Mouse (Mus musculus) left cerebral cortex, adult 9 months (tissue): ENCODE results near the gene Efcab5.
"Not testable (repeated sequence)": the region's sequence is repeated elsewhere in the genome, so short reads cannot be mapped to it uniquely, and the experiment has no call there.

Source experiments
- DNase-seq, 2 experiments: peaks; one replicate each; pipeline ENCODE4 v3.0.0; 2022; ENCODE audit warnings: low spot score in 2 of 2

Efcab5 gene

DNA sequence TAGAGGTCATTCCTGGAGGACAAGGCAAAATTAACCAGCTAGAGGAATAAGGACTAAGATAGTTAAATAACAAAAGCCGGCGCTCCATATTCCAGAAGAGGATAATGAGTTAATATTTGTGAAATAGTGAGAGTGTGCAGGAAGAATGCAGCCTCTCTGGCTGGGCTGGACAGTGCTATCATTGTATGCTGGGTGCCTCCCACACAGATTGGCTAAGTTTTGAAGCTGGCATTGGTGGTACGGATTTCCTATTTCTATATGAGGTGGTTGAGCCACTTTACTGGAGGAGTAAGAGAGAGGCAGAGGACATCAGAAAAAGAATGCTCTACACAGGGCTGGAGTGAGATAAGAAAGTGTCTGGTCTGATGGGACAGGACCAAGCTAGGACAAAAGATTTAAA lies 9.0 kb downstream of the Efcab5 start:
- peak in 1 of 2 experiments; percentile 8 for DNase-seq

DNA sequence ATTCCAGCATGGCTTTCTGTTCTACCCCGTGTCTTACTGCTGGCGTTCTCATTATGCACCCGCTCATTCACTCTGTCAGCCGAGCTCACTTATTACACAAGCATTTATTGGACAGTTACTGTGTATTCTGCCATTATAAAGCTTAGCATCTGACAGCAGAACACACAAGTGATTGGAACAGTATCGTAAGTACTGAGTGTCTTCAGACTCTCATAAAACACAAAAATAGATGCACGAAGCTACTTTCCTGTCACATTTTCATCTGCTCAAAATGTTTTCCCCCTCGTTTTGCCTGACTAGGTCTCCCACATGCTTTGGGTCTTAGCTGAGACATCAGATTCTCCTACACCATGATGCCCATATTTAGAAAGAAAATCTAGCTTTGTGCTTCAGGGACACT lies 14.2 kb downstream of the Efcab5 start:
- peak in 1 of 2 experiments; percentile 25 for DNase-seq

DNA sequence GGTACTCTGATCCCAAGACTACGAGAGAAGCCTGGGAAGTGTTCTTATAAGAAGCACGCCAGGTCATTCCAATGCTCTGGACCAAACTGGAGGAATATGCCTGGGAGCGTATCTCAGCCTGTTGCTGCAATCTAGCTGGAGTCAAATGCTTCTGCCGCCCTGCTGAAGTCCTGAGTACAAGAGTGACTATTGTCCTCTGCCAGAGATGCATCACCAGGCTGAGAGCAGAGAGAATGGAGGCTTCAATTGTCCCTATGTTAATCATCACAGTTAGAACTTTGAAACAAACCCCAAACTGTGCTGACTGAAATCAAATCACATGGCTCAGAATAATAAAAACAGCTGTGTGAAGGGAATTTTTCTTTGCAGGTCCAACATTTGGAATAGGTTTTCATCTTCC lies 15.0 kb downstream of the Efcab5 start:
- DNase-seq: peak in 1 of 2 experiments; percentile 24

DNA sequence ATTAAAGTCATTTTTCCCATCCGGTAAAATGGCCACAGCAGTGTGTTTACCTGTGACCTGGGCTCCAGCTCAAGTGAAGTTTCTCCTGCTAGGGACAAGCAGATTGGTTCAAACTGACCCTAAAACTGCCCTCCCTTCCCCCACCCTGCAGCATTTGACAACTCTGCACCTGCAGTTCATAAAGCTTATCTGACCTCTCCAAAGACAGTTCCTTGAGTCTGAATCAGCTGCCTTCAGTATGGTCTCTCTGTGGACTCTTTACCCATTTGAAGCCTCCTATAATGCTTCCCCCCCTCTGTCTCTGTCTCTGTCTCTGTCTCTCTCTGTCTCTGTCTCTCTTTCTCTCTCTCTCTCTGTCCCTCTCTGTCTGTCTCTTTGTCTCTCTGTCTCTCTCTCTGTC lies 28.0 kb downstream of the Efcab5 start:
- no peak for DNase-seq

DNA sequence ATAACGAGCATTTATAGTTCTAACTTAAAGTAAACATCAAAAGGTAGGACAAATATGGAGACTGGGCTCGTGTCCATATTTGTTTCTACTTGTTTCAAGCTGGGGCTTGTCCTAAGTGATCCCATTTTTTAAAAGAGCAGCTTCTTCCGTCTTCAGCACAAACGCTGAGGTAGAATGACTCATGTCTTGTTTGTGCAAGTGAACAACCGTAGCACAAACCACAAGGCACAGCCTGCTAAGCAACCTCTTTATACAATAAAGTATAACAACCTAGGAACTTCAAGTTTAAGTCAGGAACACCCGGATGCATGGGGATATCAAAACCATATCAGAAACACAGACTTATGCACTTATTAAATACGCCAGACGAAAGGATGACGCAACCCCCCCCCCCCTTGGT lies 28.4 kb downstream of the Efcab5 start:
- DNase-seq: no peak

DNA sequence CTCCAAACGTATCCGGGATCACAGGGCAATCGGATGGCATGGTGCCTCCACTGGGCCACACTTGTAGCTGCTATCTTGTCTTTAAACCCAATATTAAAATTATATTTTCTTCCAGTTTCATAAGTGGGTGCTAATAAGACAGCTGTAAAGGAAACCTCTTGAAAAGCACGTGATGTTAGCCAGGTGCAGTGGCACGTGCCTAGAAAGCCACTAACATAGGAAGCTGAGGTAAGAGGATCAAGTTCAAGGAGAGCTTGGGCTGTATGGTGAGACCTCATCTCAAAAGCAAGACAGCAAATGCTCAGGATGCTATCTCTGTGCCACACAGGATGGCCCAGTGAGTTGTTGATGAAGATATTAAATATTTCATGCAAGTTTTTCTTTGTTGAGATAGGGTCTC lies 34.6 kb downstream of the Efcab5 start:
- no peak for DNase-seq

DNA sequence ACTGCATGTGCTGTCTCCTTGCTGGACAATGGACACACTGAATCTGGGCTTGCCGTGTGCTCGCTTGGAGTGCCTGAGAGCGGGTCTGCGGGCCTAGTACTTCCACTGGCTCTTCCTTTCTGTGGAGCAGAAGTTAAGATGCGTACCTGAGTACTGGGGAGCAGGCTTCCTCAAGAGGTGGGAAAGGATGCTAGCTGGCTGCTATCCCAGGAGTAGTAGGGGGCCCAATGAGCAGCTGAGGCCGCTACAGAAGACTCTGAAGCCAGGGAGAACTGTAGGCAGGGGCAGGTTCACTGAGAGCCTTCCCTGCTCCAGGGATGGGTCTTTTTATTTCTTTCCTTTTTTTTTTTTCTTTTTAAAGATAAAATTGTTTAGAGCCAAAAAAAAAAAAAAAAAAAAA lies 38.0 kb downstream of the Efcab5 start:
- DNase-seq: no peak

DNA sequence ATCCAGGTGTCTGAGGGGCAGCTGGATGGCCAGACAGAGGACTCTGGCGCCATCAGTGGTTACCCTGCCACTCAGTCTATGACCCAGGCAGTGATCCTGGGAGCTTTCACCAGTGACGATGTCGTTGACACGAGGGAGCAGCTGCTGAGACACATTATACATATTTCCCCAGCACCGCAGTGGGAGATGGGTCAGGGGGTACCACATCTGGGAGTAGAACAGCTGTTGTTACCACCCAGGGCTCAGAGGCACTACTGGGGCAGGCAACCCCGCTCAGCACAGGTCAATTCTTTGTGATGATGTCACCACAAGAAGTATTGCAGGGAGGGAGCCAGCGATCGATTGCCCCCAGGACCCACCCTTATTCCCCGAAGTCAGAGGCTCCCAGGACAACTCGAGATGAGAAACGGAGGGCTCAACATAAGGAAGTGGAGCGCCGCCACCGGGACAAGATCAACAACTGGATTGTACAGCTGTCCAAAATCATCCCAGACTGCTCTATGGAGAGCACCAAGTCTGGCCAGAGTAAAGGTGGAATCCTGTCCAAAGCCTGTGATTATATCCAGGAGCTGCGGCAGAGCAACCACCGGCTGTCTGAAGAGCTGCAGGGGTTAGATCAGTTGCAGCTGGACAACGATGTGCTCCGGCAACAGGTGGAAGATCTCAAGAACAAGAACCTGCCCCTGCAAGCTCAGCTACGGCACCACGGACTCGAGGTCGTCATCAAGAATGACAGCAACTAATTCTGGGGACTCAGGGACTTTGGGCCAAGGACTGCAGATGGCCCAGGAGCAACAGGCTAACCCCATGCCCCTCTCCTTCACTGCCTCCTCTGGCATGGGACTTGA lies 38.8 kb downstream of the Efcab5 start:
- not testable (repeated sequence) for DNase-seq

DNA sequence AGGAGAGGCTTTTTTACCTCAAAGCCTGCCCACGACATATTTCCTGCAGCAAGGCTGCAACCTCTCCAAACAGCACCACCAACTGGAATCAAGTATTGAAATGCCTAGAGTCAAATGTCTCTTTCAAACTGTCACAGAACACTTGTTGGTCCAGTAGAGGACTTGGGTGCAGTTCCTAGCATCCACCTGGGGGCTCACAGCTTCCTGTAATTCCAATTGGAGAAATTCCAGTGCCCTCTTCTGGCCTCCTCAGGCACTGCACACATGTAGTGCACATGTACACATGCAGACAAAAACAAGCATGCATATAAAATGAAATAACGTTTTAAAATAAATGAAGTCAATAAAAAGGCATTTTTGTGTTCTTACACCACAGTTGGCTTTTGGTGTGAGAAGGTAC lies 40.0 kb downstream of the Efcab5 start:
- no peak for DNase-seq

DNA sequence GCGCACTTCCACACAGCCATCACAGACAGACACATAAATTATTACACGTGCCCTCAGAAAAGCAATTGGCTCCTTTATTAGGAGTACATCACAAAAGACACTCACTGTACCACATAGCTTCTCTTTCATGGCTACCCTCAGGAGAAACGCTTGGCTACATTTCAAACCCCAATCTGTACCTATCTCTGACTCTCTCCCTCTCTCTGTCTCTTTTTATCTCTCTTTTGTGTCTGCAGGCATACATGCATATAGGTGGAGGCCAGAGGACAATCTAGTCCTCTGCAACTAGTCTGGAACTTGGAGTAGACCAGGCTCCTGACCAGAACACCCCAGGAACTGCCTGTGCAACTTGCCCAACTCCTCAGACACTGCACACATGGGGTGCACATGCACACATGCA lies 41.0 kb downstream of the Efcab5 start:
- DNase-seq: no peak

DNA sequence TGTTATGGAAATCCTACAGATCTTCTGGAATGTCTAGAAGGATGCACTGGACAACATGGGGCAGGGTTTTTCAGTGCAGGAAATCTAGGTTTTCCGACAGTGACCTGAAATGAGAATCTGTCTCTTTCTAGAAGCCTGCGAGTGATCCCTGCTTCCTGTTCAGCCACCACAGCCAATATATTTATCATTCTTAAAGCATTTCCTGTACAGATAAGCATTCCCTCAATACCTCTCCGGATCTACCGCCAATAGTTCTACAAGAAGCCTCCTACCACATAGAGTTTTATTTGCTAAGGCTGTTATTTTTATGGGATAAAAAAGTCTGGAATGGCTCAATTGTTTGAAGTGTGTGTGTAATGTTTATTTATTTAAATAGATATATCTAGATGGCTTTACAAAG lies 43.3 kb downstream of the Efcab5 start:
- DNase-seq: no peak

DNA sequence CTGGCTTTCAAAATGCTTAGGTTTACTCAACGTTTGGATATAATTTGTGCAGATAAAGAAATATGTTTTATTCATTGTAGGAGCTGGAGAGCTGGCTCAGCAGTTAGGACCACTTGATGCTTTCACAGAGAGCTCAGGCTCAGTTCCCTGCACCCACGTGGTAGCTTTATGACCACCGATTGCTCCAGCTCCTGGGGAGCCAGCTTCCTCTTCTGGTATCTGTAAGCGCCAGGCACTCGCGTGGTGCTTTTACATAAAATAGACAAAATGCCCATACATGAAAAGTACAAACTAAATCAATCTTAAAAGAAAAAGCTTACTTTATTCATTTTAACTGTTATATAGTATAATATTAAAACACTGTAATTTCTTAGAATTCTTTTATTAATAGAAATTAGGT lies 46.8 kb downstream of the Efcab5 start:
- DNase-seq: no peak

DNA sequence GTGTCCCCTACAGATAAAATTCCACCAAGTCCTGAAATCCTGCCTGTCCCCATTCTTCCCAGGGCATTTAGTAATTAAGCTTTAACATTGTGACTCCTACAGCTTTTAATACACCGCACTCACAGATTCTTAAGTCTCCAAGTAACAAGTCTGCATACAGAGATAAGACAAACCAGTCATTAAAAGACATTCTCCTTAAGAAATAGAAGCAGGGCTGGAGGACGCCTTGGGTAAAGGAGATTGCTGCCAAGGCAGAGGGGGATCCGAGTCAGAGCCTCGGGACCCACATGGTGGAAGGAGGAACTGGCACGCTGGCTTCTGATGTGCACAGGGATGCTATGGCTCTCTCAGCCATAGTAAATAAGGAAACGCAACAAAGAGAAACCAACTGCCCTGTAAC lies 48.8 kb downstream of the Efcab5 start:
- no peak for DNase-seq

DNA sequence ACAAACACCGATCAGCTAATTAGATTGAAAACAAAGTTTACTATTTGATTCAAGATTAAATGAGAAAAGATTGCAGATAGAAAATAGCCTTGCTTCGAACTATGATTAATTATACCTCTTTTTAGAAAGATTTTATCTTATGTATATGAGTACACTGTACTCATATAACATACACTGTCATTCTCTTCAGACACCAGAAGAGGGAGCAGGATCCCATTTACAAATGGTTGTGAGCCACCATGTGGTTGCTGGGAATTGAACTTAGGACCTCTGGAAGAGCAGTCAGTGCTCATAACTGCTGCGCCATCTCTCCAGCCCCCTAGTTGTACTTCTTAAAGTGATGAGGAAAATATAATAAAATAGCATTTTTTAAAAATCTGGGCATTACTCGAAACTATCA lies 55.3 kb downstream of the Efcab5 start:
- DNase-seq: no peak

DNA sequence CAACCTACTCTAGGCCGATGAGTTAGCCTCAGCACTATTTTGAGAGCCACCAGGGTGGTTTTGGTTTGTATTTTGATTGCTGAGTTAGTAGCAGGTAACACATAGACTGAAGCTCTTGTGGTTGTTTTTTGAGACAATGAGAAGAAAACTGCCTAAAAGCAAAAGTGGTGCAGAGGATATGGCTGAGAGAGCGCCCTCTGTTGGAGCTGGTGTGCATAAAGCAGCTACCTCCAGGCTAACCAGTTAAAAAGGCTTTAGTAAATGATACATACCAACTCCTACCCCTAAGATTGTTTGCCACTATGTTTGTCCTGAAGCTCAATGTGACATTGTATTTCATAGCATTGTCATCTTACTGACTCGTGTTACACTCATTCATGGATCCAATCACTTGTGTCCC lies 56.2 kb downstream of the Efcab5 start:
- DNase-seq: no peak

DNA sequence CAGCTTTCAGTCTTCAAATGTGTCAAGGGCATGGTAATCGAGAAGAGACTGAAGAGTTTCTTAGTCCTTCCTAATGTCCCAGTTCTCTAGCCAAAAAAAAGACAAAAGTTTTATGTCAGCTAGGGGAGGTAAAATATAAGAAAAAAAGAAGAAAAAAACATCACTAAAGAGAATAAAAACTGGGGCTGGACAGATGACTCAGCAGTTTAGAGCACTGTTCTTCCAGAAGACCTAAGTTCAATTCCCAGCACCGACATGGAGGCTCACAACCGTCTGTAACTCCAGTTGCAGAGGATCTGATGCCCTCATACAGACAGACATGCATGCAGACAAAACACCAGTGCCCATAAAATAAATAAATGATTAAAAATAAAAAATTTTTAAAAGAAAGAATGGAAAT lies 60.2 kb downstream of the Efcab5 start:
- no peak for DNase-seq

DNA sequence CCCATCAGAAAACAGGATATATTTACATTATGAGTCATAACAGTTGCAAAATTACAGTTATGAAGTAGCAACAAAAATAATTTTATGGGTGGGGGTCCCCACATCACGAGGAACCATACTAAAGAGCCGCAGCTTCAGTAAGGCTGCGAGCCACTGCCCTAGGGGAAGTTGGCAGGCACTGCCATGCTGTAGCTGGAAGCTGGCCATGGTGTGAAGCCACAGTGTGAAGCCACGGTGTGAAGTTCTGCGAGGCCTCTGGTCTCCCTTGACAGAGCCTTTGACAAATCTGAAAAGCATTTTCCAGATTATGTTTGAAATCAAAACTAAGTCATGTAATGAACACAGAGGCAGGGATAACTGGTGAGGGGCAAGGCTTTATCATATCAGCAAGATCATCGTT lies 77.6 kb downstream of the Efcab5 start:
- DNase-seq: no peak

DNA sequence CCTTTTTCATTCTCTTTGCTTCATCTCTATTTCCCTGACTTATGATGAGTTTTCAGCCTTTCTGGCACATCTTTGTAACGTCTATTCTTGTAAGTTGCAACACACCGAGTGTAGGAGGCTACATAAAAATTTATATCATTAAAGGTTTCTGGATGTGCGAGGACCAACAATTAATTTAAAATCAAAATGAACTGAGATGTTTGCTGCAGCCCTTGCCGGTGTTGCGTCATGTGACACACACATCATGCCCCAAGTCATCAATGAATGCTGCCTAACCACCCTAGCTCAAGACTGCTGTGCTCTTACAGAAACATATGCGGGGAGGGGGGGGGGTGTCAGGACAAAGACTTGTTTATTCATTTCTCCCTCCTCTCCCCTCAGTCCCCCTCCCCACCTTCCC lies 80.3 kb downstream of the Efcab5 start:
- no peak for DNase-seq

DNA sequence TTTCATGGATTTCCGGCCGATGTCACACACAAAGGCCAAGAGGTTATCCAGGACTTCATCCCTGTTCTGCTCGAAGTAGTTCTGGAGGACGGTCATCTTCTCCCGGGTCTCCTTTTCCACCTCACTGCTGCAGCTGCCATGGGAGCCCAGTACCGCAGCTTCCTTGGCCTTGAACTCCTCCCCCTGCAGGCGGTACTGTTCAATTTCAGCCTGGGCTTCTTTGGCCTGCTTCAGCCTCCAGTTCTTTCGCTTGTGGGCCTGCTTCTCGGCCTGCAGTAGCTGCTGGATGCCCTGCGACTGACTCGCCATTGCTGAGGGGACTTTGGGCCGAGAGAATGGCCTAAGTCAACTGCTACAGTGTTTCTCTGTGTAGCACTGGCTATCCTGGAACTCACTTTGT lies 80.9 kb downstream of the Efcab5 start:
- not testable (repeated sequence) for DNase-seq

DNA sequence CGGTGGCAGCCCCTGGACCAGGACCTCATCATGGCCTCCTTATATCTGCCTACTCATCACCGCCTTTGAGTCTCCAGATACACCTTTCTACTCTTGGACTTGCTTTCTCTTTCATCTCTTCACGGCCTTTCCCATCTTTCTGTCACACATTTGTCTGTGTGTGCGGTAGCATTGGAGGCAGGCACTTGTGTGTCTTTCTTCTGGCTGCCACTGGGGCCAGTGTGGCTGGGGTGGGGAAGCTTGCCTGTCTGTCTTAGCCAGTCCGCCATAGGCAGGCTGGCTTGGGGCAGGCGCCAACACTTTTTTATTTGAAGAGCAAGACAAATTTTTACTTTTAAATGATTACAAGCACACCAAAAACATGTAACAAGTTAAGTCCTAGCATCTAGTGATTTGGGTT lies 81.8 kb downstream of the Efcab5 start:
- DNase-seq: no peak

DNA sequence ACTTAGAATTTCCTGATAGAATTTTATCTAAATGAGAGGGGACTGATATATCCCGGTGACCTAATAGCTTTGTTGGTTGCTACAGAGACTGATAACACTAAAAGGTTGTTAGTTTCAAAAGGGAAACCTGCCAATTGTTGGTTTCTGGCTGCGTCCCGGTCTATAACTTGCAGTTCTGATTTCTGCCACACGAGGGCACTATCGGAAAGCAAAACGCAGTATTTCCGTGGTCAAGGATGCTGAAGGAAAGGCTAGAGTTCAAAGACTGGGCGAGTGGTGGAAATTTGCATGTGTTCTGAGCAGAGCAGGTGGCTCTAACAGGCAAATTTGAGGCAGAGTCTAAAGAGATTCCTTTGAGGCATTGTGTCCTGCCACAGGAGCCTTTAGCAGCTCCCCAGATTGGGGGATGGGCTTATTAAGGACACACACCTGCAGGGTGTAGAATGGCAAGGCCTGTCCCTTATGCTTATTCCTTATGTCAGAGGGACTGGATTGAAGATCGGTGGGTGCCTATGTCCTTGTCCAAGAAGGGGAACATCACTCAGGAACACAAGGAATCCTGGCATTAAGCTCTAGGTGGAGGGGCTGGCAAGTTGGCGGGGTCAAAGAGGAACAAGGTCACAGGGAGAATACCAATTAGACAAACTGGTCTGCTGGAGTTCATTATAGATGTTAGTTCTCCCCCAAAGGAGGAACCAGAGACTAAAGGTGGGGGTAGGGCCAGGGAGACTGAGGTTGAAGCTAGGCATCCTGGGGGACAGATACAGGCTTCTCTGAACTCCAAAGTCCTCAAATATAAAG lies 88.4 kb downstream of the Efcab5 start:
- DNase-seq: peak in 1 of 2 experiments; percentile 82

DNA sequence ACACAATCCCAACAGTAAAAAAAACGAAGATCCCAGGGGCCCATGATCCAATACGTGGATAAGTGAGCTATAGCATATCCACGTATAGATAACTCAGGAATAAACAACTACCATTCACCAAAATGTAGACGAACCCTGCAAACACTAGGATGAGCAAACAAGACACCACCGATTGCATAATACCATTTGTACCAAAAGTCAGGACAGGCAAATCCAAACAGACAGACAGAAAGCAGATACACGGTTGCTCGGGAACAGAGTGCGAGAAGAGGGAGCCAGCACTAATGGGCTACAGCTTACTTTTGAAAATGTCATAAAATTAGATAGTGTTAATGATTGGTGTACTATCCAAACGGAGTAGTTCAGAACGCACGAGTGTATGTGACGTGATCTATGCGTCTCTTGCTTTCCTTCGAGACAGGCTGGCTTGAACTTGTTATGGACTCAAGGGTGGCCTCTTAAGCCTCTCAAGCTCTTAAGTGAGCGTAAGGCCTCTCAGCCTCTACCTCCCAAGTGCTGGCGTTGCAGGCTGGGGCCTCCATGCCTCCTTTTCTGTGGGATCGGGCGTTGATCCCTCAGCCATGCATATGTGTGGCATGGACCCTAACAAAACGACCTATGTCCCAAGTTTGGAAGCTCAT lies 90.3 kb downstream of the Efcab5 start:
- DNase-seq: no peak

DNA sequence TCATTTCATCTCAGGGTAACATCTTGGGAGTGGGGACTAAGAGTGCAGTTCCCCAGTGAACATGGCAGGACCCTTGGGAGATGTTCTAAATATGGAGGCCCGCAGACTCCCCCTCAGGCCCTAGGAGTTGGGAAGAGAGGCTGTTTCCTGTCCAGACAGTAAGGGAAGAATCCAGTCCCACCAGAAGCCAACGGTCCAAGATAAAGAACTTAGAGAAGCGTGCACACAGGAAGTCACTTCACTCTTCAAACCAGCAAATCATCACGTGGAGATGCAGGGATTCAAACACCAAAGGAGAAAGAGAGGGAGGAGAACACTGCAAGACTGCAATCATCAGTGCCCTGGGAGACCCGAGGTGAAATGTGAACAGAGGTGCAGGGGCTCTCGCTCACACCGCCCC lies 91.8 kb downstream of the Efcab5 start:
- DNase-seq: no peak
